Mouse (Mus musculus) layer of hippocampus, adult 2 months (tissue): ENCODE data around the gene Yipf2. TPM values are rescaled to one million over a fixed set of nuclear protein-coding genes. Genes with fewer than 3 reads are reported as not detected.

Experiments
- DNase-seq, 2 experiments: peaks; one replicate each; pipeline ENCODE4 v3.0.0; 2022; ENCODE audit warnings: low spot score in 2 of 2
- H3K27ac ChIP-seq: fragments of 200-600 bp; 2 replicates; pipeline ENCODE4 v1.8.1; 2022
- H3K4me3 ChIP-seq: fragments of 200-600 bp; 2 replicates; pipeline ENCODE4 v1.8.1; 2022; ENCODE audit warnings: mild to moderate bottlenecking
- CTCF ChIP-seq: fragments of 200-600 bp; conservative IDR thresholded peaks from 2 replicates; pipeline ENCODE4 v1.8.1; 2022; ENCODE audit warnings: antibody characterized with exemption, mild to moderate bottlenecking, moderate library complexity
- total RNA-seq, 2 experiments: library from RNA; stranded (reverse); gene quantifications; 2 replicates each; pipeline ENCODE4 v1.2.3; 2021

The Yipf2 gene
- total RNA-seq, 2 experiments from 2014 or later: 18.6 to 19.8 TPM

GRCm38 (mm10) chr9:21591831-21592702 is 561 bp downstream of the Yipf2 start:
- TF ChIP-seq CTCF: no peak
- no peak for DNase-seq
- H3K27ac ChIP-seq: peak overlapping the region; percentile 90
- H3K4me3 ChIP-seq: peak overlapping the region; percentile 91

- no peak for DNase-seq
- H3K27ac ChIP-seq: peak overlapping the region; percentile 90; the same call in 1 of the 2 replicates
- H3K4me3 ChIP-seq: no peak overlapping the region; the same call in 1 of the 2 replicates
- no peak for TF ChIP-seq CTCF
Measured at GRCm38 (mm10) chr9:21591127-21591830, 1.3 kb downstream of the Yipf2 start.

GRCm38 (mm10) chr9:21589538-21589937 is 3.1 kb downstream of the Yipf2 start:
- H3K27ac ChIP-seq: no peak overlapping the region
- no peak overlapping the region for H3K4me3 ChIP-seq
- no peak for DNase-seq
- no peak for TF ChIP-seq CTCF

- no peak for TF ChIP-seq CTCF
- no peak for DNase-seq
- Histone ChIP-seq H3K27ac (no peak overlapping the region; the same call in 1 of the 2 replicates), H3K4me3 (no peak overlapping the region)
Measured at GRCm38 (mm10) chr9:21588350-21588749, 4.3 kb downstream of the Yipf2 start.

GRCm38 (mm10) chr9:21587678-21588349 is 4.8 kb downstream of the Yipf2 start:
- Histone ChIP-seq H3K27ac (peak overlapping the region; percentile 68), H3K4me3 (no peak overlapping the region)
- TF ChIP-seq CTCF: no peak
- DNase-seq: no peak

- TF ChIP-seq CTCF: no peak
- H3K27ac ChIP-seq: no peak overlapping the region
- DNase-seq: no peak
- H3K4me3 ChIP-seq: no peak overlapping the region
Measured at GRCm38 (mm10) chr9:21585401-21585800, 7.2 kb downstream of the Yipf2 start.

- no peak overlapping the region for H3K4me3 ChIP-seq
- DNase-seq: no peak
- 0 out of 2 replicates have a peak overlapping the region, but pooled peaks have one; percentile 10 for H3K27ac ChIP-seq
- no peak for TF ChIP-seq CTCF
Measured at GRCm38 (mm10) chr9:21578226-21578625, 14.4 kb downstream of the Yipf2 start.

GRCm38 (mm10) chr9:21576286-21576685 is 16.3 kb downstream of the Yipf2 start:
- Histone ChIP-seq H3K27ac (no peak overlapping the region), H3K4me3 (no peak overlapping the region)
- DNase-seq: no peak
- no peak for TF ChIP-seq CTCF

- Histone ChIP-seq H3K4me3 (no peak overlapping the region), H3K27ac (no peak overlapping the region)
- no peak for DNase-seq
- no peak for TF ChIP-seq CTCF
Measured at GRCm38 (mm10) chr9:21575253-21575652, 17.4 kb downstream of the Yipf2 start.

GRCm38 (mm10) chr9:21574012-21574801 is 18.4 kb downstream of the Yipf2 start:
- Histone ChIP-seq H3K27ac (no peak overlapping the region), H3K4me3 (no peak overlapping the region)
- DNase-seq: no peak
- no peak for TF ChIP-seq CTCF

- Histone ChIP-seq H3K4me3 (no peak overlapping the region), H3K27ac (no peak overlapping the region)
- TF ChIP-seq CTCF: no peak
- no peak for DNase-seq
Measured at GRCm38 (mm10) chr9:21568657-21569255, 23.9 kb downstream of the Yipf2 start.

GRCm38 (mm10) chr9:21567051-21567450 is 25.6 kb downstream of the Yipf2 start:
- Histone ChIP-seq H3K27ac (peak overlapping the region; percentile 46; the same call in 1 of the 2 replicates), H3K4me3 (no peak overlapping the region)
- no peak for DNase-seq
- TF ChIP-seq CTCF: no peak
